In genomic region chr2:120158846-120159245, GRCm38 (mm10) we compare ENCODE assay signal across 11 mouse cellular contexts. TPM values are rescaled to one million over a fixed set of nuclear protein-coding genes. Genes with fewer than 3 reads are reported as not detected.
DNase-seq lines count a peak whose midpoint lies in the region; ATAC-seq lines count a peak whose summit lies in the region.
"Had no signal": no experiment of that assay in that cellular context is flagged by ENCODE, and none has a peak within 500 bp of the region (broad histone marks: within the 10 kb centered on the region; RNA-seq: fewer than 3 reads in every experiment).

No protein-coding gene starts in this region.

- H3K36me3 ChIP-seq in hindbrain, embryonic 14.5 days (replicated peaks; ENCODE audit: control insufficient read depth, insufficient read depth): no peaks in the 10 kb centered on the region
- H3K36me3 ChIP-seq: forebrain, embryonic 10.5 days had no signal

- no peaks in the 10 kb centered on the region for H3K4me1 ChIP-seq in hindbrain, embryonic 14.5 days (replicated peaks; ENCODE audit: control insufficient read depth, insufficient read depth, low read length)

- H3K9ac ChIP-seq in hindbrain, embryonic 14.5 days: no peak overlapping the region

- no peak overlapping the region for H3K4me2 ChIP-seq in hindbrain, embryonic 14.5 days (replicated peaks)

- H3K27ac ChIP-seq in hindbrain, embryonic 14.5 days: no peak overlapping the region
- H3K27ac ChIP-seq: forebrain, embryonic 10.5 days had no signal

- no peak overlapping the region for H3K4me3 ChIP-seq in hindbrain, embryonic 14.5 days (replicated peaks; ENCODE audit: low read length)
- H3K4me3 ChIP-seq: forebrain, embryonic 10.5 days had no signal

- ATAC-seq in hindbrain, embryonic 14.5 days (ENCODE audit: low FRiP score): no peak
- ATAC-seq: inflammation-experienced regulatory T-cells, adult 6 months had no signal

- WGBS in hindbrain, embryonic 14.5 days: 34% methylated on average over 1 of the region's 1 CpGs

- peak; percentile 40 for DNase-seq in gastrocnemius, postnatal 25 days
- DNase-seq in gastrocnemius, postnatal 10 days: no peak
- DNase-seq in 3134 (ENCODE audit: extremely low read depth, insufficient read length, low spot score): peak; percentile 29
- peak; percentile 11 for DNase-seq in embryo, embryonic 11.5 days (ENCODE audit: low read depth, low spot score)
- DNase-seq in lung, postnatal 36 days: peak; percentile 50
- no peak for DNase-seq in urinary bladder, adult 2 months (ENCODE audit: low spot score)
- DNase-seq in hindbrain, embryonic 14.5 days (ENCODE audit: low spot score): no peak
- no peak for DNase-seq in B cell, adult 2 months
- DNase-seq: cerebellum, postnatal 10 days had no signal

- H3K27me3 ChIP-seq in hindbrain, embryonic 14.5 days (ENCODE audit: control insufficient read depth, insufficient read depth, low read length): no peaks in the 10 kb centered on the region

- no peaks in the 10 kb centered on the region for H3K9me3 ChIP-seq in hindbrain, embryonic 14.5 days (ENCODE audit: control insufficient read depth, low read length)
- H3K9me3 ChIP-seq: forebrain, embryonic 10.5 days had no signal

RNA-seq across cellular contexts. Expression of gene Ehd4, which starts 4.4 kb away (rescaled TPM):
- 10 to 100 TPM; 36.0 to 56.6 TPM for total RNA-seq in gastrocnemius, postnatal 25 days (2021)
- 100 to 1,000 TPM; 130 to 134 TPM for total RNA-seq in gastrocnemius, postnatal 10 days (2021)
- polyA plus RNA-seq in urinary bladder, adult 2 months (2012; rRNA removed): 142 and 166 TPM in 2 replicates
- polyA plus RNA-seq in hindbrain, embryonic 14.5 days (2014; fragmentation: Nextera tagmentation; extraction: Ambion mirVana): 13.9 and 15.8 TPM in 2 replicates

Comparison
In these comparisons a context has a peak if more than half of its experiments do, and no peak if none do; other contexts are left out.
1. DNase-seq: peak in gastrocnemius, postnatal 25 days (single experiment), 3134 (single experiment), embryo, embryonic 11.5 days (single experiment) and lung, postnatal 36 days (single experiment); none in gastrocnemius, postnatal 10 days (single experiment), urinary bladder, adult 2 months (single experiment), hindbrain, embryonic 14.5 days (single experiment) and B cell, adult 2 months (0 of 2).